Mouse (Mus musculus) kidney, postnatal 25 days (tissue): ENCODE measurements around the gene Pcsk4.
"Not testable (repeated sequence)": the region's sequence is repeated elsewhere in the genome, so short reads cannot be mapped to it uniquely, and the experiment has no call there.

Experiments used
- DNase-seq, 2 experiments: peaks; one replicate each; pipeline ENCODE4 v3.0.0; 2021; ENCODE audit warnings: mixed read lengths in 2 of 2

The Pcsk4 gene

DNA sequence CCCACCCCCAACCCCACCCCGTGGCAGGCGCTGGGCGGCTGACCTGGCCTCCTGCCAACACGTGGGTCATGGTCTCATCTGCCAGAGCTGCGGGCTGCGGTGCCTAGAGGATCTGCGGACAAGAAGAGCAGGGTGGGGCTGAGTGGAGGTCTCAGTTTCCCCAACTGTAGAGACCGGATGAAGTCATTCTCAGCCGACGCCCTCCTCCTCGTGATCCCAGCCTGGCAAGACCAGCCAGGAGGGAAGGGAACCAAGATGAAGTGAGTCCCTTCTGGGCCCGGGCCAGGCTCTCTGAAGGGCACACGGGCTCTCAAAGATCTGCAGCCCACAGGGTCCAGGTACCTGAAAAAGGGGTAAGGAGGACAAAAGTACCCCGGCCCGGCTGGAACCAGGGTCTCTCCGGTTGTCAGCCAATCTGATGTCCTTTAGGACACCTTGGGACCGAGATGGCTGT is 18.2 kb upstream of the Pcsk4 start:
- DNase-seq = no peak

DNA sequence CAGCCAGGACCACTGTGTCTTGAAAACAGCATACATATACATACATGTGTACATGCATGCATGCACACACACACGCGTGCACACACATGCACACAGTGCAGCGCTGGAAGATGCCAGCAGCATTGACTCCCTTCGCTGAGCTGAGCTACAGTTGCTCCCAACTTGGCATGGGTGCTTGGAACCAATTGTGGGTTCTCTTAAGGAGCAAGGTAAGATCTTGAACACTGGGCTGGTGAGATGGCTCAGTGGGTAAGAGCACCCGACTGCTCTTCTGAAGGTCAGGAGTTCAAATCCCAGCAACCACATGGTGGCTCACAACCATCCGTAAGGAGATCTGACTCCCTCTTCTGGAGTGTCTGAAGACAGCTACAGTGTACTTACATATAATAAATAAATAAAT is 16.6 kb upstream of the Pcsk4 start:
- DNase-seq = not testable (repeated sequence)

DNA sequence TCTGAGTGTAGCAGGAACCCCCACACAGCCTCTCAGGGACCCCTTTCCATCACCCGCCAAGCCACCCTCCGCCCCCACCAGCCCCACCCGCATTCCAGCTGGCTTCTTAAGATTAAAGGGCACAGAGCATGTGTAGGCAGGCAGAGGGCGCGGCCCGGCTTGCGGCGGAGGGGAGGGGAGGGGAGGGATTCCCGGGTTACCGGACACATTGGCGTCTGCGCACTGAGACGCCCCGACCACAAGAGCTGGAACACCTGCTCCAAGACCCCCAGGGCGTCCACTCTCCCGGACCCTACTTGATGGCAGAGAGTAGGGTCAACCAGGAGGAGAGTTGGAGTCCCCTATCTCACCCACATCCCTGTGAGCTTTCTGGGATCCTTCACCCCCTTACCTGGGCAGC is 15.8 kb upstream of the Pcsk4 start:
- no peak for DNase-seq

DNA sequence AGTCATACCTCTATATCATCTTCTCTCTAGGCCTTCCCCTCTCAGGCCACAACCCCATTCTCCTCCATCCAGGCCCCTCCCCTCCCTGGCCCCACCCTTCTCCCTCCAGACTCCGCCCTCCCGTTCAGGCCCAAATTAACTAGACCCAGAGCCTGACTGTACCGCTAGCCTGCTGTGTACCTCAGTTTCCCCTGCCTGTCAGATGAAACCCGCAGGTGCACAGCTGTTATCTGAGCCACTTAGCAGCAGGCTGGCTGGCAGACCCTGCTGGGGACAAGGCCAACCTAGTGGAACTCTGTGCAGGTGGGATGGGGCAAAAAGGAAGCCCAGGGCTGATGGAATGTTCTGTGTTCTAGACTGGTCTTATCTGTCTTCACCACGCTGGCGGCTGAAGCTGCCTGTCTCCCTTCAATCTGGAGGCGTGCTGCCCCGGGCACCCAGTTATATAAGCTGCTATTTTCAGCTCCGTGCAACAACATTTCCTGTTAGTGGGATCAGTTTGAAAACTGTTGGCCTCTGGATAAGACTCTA is 14.9 kb upstream of the Pcsk4 start:
- peak in 1 of 2 experiments; percentile 70 for DNase-seq

DNA sequence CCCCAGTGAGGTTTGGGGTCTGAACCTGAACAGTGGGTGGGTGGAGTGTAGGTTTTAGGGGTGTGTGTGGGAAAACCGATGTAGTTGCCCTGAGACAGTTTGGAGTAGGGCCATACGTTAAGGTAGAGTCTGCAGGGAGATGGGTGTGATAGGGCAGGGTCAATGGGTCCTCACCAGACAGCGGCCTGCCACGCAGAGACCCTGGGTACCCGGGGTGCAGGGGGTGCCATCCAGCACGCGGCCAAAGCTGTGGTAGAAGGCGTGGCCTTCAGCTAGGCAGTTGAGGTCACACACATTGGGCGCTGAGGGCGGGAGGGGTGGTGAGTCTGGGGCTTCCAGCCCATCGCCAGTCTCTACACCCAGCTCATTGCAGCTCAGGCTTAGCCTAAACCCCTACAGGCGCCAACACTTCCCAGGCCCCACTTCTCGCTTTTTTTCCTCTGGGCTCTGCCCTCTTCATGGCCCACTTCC is 14.2 kb upstream of the Pcsk4 start:
- no peak for DNase-seq

DNA sequence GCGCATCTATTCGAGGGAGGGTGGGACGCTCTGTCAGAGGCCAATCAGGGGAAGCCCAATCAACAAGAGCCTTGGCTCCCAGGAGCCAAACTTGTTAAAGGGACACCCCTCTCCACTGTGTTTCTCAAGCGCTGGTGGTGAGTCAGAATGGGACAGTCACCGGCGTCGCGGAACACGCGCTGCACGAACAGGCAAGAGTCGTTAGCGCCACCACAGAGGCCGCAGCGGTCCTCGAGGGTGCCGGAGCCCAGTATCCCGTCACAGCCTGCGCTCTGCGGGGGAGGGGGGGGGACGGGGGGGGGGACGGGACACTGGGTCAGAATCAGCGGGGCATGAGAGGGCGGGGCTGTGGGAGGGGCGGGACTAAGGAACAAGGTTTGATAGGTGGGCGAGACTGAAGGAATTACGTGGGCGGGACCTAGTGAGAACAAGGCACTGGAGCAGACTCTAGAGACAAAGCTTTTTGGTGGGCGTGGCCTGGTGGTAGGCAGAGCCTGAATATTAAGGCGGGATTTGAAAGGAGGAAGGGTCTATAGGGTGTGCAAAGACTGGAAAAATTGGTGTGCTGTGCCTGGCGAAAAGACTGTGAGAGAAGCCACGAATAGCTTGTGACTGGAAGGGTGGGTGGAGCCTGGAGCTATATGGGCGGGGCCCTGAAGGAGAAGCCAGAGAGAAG is 13.6 kb upstream of the Pcsk4 start:
- DNase-seq = peak; percentile 63 to 76

DNA sequence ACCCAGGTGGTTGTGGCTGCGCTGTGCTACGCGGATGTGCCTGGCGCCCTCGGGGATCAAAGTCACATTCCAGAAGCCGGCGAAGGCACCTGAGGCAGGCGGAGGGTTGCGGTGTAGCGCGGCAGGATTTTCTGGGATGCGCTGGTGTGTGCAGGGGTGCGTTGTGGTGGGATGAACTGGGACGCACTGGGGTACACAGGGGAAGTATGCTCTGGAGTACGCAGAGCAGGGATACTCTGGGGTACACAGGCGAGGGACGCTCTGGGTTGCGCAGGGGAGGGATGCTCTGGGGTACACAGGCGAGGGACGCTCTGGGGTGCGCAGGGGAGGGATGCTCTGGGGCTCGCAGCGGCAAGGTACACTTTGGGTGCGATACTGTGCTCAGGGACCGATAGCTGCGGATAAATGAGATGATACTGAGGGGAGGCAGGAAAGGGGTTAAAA is 13.0 kb upstream of the Pcsk4 start:
- no peak for DNase-seq

DNA sequence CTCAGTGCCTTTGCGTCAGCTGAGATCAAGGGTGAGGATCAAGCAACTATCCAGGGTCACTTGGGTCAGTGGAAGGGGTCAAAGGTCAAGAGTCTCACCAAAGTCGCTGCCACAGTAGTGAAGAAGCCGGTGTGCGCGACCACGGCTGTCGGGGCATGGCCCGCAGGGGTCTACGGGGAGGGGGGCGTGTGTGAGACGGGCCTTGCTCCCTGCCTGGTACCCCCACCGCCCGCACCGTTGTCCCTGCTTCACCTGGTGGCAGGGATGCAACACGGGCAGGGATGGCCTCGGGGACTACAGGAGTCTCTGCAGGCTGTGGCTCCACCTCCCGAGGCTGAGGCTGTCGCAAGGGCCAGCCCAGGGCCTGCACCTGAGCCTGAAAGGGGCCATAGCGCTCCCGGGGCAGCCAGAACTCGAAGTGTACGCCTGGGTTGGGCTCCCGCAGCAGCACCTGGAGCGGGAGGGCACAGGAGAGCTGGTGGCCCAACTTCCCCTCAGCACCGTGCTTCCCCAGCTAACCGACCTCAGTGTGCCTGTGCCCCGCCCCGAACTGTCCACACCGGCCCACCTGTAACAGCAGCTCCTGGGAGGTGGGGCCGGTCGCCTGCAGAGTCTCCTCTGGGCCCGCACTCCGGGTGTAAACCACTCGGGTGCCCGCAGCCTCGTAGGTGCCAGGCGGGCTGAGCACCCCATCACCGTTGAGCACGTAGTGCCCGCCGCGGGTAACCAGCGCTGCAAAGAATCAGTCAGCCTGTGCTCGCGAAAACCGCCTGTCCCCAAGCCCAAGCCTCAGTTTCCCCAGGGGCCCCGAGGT is 12.4 kb upstream of the Pcsk4 start:
- DNase-seq = no peak

DNA sequence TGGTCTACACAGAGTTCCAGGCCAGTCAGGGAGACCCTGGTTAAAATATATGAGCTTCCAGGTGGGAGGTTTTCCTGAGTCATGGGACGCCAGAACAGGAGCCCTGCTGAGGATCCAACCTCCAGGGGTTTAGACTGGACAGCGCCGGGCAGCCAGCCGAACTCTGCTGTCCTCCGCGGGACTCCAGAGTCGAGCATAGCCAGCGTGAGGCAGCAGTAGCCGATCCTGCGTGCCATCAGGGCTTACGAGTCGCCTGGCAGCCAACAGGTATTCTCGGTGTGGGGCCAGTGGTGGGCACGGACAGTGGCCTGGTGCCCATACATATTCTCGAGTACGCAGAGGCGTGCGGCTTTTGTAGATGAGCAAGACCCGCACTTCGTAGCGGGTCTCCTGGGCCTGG is 11.7 kb upstream of the Pcsk4 start:
- DNase-seq = no peak

DNA sequence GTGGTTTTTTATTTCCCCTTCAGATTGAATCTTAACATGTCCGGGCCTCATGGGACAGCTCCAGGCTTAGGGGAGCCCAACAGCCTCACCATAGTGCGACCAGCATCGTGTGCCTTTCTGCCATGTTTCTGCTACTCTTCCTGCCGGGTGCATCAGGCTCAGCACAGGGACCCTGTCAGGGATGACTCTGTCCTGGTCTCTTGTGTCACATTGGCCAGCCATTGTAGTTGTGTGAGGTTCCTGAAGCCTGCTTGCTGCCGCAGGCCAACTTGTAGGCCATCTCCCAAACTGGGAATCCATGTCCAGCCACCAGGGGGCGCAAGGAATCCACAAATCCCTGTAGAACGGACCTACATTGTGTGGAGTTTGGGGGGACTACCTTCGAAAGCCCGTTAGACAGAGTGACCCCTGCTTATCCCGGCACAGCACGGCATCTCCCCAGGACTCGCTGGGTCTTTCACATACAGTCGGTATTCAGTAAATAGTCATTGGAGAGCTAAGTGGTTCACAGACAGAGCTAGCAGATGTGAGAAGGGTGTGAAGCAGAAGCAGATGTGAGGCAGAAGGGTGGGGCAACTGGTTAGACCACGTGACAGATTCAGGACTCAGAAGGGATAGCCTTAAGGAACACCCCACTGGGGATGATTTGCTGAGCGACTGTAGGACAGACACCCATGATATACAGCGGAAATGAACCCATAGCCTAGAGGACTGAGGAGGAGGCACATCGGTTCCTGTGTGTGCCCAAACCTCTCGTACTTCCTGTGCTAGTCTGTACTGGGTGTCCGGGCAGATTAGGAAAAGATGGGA is 10.8 kb upstream of the Pcsk4 start:
- DNase-seq = peak; percentile 82 to 91

DNA sequence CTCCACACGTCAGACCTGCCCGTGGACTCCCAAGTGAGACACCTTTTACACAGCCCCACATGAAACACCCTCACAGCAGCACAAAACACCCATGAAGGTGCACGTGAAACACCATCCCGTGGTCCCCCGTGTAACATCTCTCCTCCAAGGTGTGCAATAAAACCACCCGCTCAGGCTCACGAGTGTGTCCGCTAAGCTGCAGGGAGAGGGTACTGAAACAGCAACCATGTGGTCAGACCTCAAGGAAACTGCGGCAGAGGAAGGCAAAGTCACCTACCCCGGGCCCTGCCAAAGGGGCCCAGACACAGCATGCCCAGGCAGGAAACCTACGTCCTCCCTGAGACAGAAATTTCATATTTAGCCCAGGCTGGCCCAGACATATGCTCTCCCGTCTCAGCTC is 7.0 kb upstream of the Pcsk4 start:
- no peak for DNase-seq

DNA sequence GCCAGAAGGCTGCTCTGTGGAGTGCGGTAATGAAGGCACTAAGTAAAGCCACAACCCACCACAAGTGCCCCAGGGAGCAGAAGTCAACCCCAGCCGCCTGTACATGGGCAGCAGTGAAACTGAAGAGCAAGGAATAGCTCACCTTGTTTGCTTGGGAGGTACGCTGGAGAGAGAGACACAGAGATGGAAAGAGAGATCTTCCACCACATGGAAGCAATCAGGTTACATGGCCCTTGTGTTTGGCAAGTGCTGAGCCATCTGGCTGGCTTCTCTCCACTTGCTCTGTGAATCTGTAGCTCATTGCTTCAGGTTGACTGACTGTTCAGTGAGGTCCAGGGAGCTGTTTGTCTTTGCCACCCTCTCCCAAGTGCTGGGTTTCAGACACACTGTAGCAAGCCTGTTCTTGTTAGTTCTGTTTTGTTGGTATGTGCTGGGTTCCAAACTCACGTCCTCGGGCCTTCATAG is 3.3 kb upstream of the Pcsk4 start:
- no peak for DNase-seq

DNA sequence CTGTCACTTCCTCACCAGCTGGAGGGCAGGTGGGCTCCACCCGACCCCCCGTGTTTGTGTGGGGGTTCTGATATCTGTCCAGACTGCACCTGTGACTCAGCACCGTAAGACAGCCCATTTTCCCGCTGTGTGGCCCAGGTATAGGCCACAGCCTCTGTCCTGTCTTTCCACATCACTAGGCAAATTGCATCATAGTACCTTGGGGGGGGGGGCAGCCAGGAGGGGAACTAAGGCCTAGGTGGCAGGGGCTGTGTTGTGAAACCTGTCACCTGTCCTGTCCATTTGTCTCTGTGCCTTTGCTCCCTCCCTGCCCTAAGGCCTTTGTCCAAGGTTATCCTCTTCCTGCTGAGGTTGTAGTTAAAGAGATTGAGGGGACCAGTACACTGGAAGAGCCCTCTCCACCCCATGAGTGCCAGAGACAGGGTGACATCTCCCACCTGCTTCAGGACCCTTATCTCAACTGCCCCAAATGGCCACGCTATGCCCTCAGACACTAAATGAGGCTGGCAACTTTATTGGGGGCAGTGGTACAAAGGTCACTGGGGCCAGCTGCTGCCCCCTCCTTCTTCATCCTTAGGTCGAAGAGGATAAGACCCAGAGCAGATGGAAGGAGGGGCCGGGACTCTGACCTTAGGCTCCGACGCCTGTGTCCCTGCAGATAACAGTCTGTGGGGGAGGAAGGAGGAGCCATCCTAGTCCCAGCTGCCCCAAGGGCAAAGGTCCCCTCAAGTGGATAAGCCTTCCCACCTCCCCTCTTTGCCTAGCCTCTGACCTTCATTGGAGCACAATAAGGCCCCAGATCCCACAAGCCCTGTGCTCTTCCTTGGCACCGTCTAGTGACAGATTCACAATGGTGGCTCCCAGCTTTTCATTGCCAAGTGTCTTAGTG is 2.6 kb upstream of the Pcsk4 start:
- DNase-seq = peak in 1 of 2 experiments; percentile 72

DNA sequence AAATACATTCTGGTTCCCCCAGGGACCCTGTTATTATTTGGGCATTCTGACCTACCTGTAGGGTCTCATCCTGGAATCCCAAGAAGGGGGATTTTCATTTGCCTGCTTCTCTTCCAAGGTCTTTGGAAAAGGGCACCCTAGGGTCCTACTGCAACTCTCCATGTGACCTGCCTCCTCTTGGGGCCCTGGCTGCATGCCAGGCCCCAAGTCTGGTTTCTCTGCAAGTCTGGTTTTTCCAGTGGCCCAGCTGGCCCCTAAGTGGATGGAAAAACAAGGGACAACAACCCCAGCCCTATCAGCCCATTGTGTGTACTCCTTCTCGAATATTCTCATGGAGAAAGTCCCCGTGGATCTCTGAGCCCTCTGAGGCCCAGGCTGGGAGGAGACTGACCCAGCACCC is 1.6 kb upstream of the Pcsk4 start:
- no peak for DNase-seq

DNA sequence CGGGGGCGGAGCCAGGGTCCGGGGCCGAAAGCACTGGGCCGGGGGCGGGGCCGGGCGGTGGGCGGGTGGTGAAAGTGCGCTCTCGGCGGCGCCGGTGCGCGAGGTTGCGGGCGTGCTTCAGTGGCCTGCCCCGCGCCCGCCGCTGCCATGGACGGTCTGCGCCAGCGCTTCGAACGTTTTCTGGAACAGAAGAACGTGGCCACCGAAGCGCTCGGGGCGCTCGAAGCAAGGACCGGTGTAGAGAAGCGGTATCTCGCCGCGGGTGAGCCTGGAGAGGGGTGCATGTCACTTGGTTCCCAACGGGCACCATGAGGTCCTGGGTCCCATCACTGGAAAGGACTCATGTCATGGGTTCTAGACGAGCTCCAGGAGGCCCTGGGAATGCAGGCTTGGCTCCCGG is 786 bp upstream of the Pcsk4 start:
- no peak for DNase-seq

DNA sequence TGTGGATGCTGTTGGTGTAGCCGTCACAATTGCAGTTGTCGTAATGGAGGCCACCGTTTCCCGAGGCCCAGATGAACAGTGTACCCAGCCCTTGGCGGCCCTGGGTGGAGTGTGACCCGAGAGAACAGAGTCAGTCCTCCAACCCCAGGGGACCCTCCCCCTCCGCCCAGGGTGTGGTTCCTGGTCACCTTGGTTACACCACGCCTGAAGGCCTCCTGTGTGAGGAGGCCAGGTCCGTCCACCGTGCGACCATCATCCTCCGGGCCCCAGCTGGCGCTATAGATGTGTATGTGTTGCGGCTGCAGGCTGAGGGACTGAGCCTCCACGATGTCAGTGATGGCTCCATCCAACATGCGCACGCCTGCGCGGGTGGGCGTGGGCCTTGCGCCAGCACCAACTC is 4.3 kb downstream of the Pcsk4 start:
- DNase-seq = no peak

DNA sequence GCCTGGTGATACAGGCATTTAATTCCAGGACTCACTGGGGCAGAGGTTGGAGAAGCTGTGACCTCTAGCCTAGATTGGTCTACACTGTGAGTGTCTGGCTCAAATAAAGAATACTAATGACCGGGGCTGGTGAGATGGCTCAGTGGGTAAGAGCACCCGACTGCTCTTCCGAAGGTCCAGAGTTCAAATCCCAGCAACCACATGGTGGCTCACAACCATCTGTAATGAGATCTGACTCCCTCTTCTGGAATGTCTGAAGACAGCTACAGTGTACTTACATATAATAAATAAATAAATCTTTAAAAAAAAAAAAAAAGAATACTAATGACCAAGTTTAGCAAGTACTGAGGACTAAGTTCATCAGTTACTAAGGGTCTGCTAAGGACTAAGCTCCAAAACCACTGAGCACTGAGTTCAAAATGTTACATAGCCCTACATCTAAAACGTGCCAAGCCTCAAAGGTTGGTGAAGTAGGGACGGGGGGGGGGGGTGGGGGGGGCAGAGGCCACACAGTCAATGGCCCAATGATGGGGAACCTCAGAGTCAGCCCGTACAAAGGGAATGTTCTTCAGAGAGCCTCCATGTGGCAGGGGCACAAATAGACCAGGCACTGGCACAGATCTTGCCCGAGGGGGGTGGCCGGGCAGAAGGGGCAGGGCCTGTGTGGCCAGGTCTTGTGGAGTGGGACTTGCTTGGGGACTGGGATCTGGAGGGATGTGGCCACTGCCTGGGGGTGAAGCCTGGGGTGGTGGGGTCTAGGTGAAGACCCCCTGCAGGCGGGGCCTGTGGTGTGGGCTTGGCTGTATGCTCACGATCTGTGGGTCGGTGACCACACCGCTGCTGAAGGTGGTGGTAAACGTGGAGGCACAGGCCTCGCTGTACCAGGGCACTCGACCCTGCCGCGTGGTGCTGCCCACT is 4.9 kb downstream of the Pcsk4 start:
- no peak for DNase-seq

DNA sequence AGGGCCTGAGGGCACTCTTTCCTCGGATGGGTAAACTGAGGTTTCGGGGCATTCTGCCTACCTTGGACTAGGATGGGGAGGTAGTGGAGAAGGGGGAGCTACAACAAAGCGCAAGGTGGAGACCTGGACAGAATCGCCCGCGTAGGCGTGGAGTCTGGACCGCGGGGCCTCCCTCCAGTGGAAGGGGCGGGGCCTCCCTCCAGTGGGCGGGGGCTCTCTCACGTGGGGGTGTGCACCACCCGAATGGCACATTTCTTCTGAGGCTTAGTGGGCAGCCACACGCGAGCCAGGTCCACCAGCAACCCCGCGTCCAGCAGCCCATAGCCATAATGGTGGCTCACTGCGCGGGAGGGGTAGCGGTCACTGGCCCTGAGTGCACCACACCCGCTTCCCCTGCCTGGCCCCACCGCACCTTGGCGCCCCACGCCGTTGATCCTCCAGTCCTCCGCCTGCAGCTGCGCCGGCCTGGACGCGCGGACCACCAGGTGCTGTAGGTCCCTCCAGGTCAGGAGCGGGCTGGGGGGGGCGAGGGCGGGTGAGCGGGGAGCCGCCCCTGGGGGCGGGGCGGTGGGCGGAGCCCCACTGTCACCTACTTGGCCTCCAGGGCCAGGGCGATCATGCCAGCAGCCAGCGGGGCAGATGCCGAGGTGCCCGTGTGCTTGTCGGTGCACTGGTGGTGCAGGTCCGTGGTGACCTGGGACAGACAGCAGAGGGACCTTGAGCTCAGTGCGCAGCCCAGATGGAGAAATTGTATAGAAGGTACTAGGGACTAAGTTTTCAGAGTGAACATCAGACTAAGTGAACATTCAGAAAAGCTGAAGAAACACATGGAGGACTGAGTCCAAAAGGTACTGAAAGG is 5.8 kb downstream of the Pcsk4 start:
- DNase-seq = peak; percentile 85 to 92

DNA sequence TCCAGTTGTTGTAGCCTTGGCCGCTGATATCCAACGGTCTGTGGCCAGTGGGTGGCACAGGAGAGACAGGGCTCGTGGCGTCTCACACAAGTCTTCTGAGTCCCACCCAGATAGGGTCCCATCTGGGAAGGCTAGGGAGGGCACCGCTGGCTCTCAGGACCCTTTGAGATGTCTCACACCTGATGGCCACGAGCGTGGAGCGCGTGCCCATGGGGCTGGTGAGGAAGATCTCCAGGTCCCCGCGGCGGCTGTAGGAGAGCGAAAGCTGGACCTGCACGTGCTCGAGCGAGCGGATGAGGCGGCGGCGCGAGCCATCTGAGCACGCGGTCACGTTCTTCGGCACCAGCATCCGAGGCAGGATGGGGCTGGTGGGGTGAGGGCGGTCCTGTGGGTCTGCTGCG is 6.5 kb downstream of the Pcsk4 start:
- peak; percentile 36 to 76 for DNase-seq
